Mouse (Mus musculus): ENCODE measurements around the gene Cacna1d. TPM values are rescaled to one million over a fixed set of nuclear protein-coding genes. Genes with fewer than 3 reads are reported as not detected.

Cacna1d gene
- total and polyA plus RNA-seq, 2 experiments from 2014 or later: 6.1 to 27.6 TPM

DNA sequence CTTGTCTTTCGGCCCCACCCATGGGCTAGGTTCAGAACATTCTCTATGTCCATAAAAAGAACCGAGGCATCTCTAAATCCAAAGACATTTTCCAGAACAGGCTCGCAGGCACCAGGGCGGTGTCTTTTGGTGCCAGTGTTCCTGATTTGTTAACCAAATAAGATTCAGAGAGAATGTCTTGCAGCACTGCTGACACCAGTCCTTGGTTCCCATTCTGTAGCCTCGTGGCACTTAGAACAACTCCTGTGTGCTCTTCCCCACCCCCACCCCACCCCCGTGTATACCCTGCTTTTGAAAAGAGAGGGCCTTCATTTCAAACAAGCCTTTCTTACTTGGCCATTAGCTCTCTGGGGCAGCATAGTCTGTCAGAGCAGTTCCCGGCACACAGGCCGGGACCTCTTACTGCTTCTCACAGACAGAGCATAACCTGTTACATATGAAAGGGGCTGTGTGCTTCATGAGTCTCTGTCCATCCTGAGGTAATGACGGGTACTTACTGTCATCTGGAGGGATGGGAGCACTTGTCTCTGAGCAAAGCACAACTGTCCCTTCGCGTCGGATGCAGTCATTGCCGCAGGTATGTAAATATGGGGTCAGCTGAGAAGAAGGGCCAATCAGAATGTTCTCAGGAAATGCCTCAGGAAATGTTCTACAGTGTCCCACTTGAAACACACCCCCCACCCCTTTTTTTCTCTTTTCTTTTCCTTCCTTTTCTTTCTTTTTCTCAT is 492.3 kb downstream of the Cacna1d start:
- ATAC-seq (no peak; the same call in 1 of the 2 replicates), DNase-seq (ENCODE audit: low spot score) (no peak)
- Histone ChIP-seq H3K9me3 (ENCODE audit: low read length) (no peaks in the 10 kb centered on the region), H3K4me3 (ENCODE audit: low read length) (no peak overlapping the region), H3K4me1 (ENCODE audit: insufficient read depth, low read length) (no peaks in the 10 kb centered on the region), H3K4me2 (ENCODE audit: low read depth, low read length) (no peak overlapping the region), H3K36me3 (ENCODE audit: insufficient read depth, low read length) (peaks cover 26% of the 10 kb centered on the region), H3K9ac (replicated peaks; ENCODE audit: low read length) (no peak overlapping the region), H3K27me3 (ENCODE audit: insufficient read depth, low read length) (no peaks in the 10 kb centered on the region), H3K27ac (no peak overlapping the region)
- no peak for TF ChIP-seq CTCF (IDR thresholded peaks at IDR 0.05; ENCODE audit: low read depth)
- WGBS: 73% methylated on average over 13 of the region's 13 CpGs

- Histone ChIP-seq H3K9me3 (ENCODE audit: low read length) (no peaks in the 10 kb centered on the region), H3K4me1 (ENCODE audit: insufficient read depth, low read length) (no peaks in the 10 kb centered on the region), H3K4me2 (ENCODE audit: low read depth, low read length) (no peak overlapping the region), H3K4me3 (ENCODE audit: low read length) (no peak overlapping the region), H3K27ac (no peak overlapping the region), H3K9ac (replicated peaks; ENCODE audit: low read length) (no peak overlapping the region), H3K36me3 (ENCODE audit: insufficient read depth, low read length) (peaks cover 39% of the 10 kb centered on the region), H3K27me3 (ENCODE audit: insufficient read depth, low read length) (no peaks in the 10 kb centered on the region)
- no peak for DNase-seq (ENCODE audit: low spot score)
- ATAC-seq: no peak
- no peak for TF ChIP-seq CTCF (IDR thresholded peaks at IDR 0.05; ENCODE audit: low read depth)
These were observed 493.9 kb downstream of the Cacna1d start for GRCm38 (mm10) chr14:29997345-29997744.

DNA sequence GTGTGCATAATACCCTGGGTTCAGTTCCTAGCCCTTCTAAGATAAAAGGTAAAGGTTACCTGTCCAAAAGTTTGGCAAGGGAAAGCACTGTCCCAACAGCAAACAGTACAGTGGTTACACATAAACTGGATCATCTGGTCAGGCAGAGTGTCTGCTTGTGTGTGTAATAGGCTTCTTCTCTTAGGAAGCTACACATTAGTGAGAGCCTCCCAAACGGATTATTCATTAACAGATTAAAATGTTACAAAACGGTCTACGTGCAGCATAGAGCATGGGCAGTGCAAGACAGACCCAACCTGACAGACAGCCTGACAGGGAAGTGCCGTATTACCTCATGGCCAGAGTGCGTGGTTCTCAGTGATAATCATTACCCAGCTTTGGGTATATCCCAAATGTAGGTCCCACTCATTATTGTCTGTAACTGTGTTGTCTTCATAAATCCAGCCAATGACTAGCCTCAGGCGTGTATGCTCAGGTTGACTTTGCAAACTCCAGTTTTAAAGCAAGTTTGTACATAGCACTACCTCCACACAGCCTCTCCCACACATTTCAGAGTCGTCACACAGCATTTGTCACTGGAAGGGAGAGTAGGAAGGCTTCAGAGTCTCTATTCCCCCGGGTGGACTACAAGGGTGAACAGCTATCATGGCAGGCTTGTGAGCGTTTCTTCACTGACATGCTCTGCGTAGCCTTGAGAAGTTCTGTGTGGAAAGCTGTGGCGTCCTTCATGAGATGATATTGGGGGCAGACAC is 495.1 kb downstream of the Cacna1d start:
- Histone ChIP-seq H3K4me3 (ENCODE audit: low read length) (no peak overlapping the region), H3K27me3 (ENCODE audit: insufficient read depth, low read length) (no peaks in the 10 kb centered on the region), H3K9me3 (ENCODE audit: low read length) (no peaks in the 10 kb centered on the region), H3K9ac (replicated peaks; ENCODE audit: low read length) (no peak overlapping the region), H3K4me2 (ENCODE audit: low read depth, low read length) (no peak overlapping the region), H3K27ac (no peak overlapping the region), H3K36me3 (ENCODE audit: insufficient read depth, low read length) (peaks cover 48% of the 10 kb centered on the region), H3K4me1 (ENCODE audit: insufficient read depth, low read length) (no peaks in the 10 kb centered on the region)
- no peak for TF ChIP-seq CTCF (IDR thresholded peaks at IDR 0.05; ENCODE audit: low read depth)
- no peak for DNase-seq (ENCODE audit: low spot score)
- WGBS: 94% methylated on average over 11 of the region's 11 CpGs
- ATAC-seq: no peak

GRCm38 (mm10) chr14:29994976-29995375 is 496.3 kb downstream of the Cacna1d start:
- no peak for DNase-seq (ENCODE audit: low spot score)
- TF ChIP-seq CTCF (IDR thresholded peaks at IDR 0.05; ENCODE audit: low read depth): no peak
- no peak overlapping the region for H3K4me2 ChIP-seq (ENCODE audit: low read depth, low read length)
- H3K4me3 ChIP-seq (ENCODE audit: low read length): no peak overlapping the region
- H3K27me3 ChIP-seq (ENCODE audit: insufficient read depth, low read length): no peaks in the 10 kb centered on the region
- 88% methylated on average over 4 of the region's 4 CpGs for WGBS
- no peak overlapping the region for H3K27ac ChIP-seq
- H3K9me3 ChIP-seq (ENCODE audit: low read length): no peaks in the 10 kb centered on the region
- no peak overlapping the region for H3K9ac ChIP-seq (replicated peaks; ENCODE audit: low read length)
- no peaks in the 10 kb centered on the region for H3K4me1 ChIP-seq (ENCODE audit: insufficient read depth, low read length)
- ATAC-seq: no peak
- H3K36me3 ChIP-seq (ENCODE audit: insufficient read depth, low read length): peaks cover 59% of the 10 kb centered on the region

Other genes with a start within 250 kb of the Cacna1d start
- gene Dcp1a, start 11.9 kb downstream of the Cacna1d start, total RNA-seq (2014; rRNA removed): 23.5 and 23.6 TPM in 2 replicates
- 9.9 and 10.9 TPM in 2 replicates for gene Dcp1a, start 11.9 kb downstream of the Cacna1d start, polyA plus RNA-seq (2015; fragmentation: Nextera tagmentation; extraction: Ambion mirVana)
- gene Tkt, start 56.9 kb upstream of the Cacna1d start, total RNA-seq (2014; rRNA removed): 388 and 429 TPM in 2 replicates
- gene Tkt, start 56.9 kb upstream of the Cacna1d start, polyA plus RNA-seq (2015; fragmentation: Nextera tagmentation; extraction: Ambion mirVana): 248 and 258 TPM in 2 replicates
- 26.2 and 26.8 TPM in 2 replicates for gene Prkcd, start 134.8 kb upstream of the Cacna1d start, total RNA-seq (2014; rRNA removed)
- gene Prkcd, start 134.8 kb upstream of the Cacna1d start, polyA plus RNA-seq (2015; fragmentation: Nextera tagmentation; extraction: Ambion mirVana): 19.6 and 20.4 TPM in 2 replicates
- gene Rft1, start 162.9 kb upstream of the Cacna1d start, total RNA-seq (2014; rRNA removed): 11.4 and 18.2 TPM in 2 replicates
- gene Rft1, start 162.9 kb upstream of the Cacna1d start, polyA plus RNA-seq (2015; fragmentation: Nextera tagmentation; extraction: Ambion mirVana): 10.0 and 10.1 TPM in 2 replicates
- 5.8 and 9.7 TPM in 2 replicates for gene Sfmbt1, start 223.4 kb upstream of the Cacna1d start, total RNA-seq (2014; rRNA removed)
- gene Sfmbt1, start 223.4 kb upstream of the Cacna1d start, polyA plus RNA-seq (2015; fragmentation: Nextera tagmentation; extraction: Ambion mirVana): 13.3 and 13.4 TPM in 2 replicates

Data from hindbrain, postnatal 0 days (tissue).